12 mouse cellular contexts compared by ENCODE assay signal in the genomic region with DNA sequence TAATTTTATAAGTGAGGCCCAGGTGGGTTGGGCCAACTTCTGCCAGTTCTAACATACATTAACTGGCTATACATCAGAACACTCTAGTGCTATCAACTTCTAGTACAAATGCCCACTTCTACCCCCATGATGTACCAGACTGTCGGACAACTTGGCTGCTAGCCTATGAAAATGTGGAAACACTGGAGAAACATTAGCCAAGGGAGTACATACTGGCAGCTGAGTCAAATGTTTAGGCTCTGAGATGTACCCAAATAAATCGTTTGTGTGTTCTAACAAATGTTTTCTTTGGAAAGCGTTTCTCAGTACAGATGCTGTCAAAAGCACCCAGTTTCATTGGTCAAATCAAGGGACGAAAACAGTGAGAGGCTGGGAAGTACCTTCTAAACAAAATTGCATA.
"Had no signal": no experiment of that assay in that cellular context is flagged by ENCODE, and none has a peak within 500 bp of the region (broad histone marks: within the 10 kb centered on the region; RNA-seq: fewer than 3 reads in every experiment).

No protein-coding gene starts in this region.

- H3K36me3 ChIP-seq: intestine, embryonic 15.5 days; limb, embryonic 15.5 days; neural tube, embryonic 12.5 days had no signal

- H3K27me3 ChIP-seq: intestine, embryonic 15.5 days; limb, embryonic 15.5 days; neural tube, embryonic 12.5 days had no signal

- H3K4me2 ChIP-seq: intestine, embryonic 15.5 days; limb, embryonic 15.5 days; lung, embryonic 14.5 days; neural tube, embryonic 12.5 days had no signal

- H3K4me1 ChIP-seq: intestine, embryonic 15.5 days; limb, embryonic 15.5 days; neural tube, embryonic 12.5 days had no signal

- H3K9ac ChIP-seq: intestine, embryonic 15.5 days; limb, embryonic 15.5 days; lung, embryonic 14.5 days; neural tube, embryonic 12.5 days had no signal

- H3K27ac ChIP-seq: intestine, embryonic 15.5 days; limb, embryonic 15.5 days; neural tube, embryonic 12.5 days had no signal

- DNase-seq: kidney, adult 18-20 months; kidney, postnatal 25 days; layer of hippocampus, adult 9-11 months; layer of hippocampus, postnatal 36 days; lung, embryonic 14.5 days; lung, postnatal 36 days; midbrain, embryonic 14.5 days; thymus, adult 18-20 months; thymus, postnatal 14 days had no signal

- ATAC-seq: intestine, embryonic 15.5 days had no signal

- H3K9me3 ChIP-seq: intestine, embryonic 15.5 days; limb, embryonic 15.5 days; neural tube, embryonic 12.5 days had no signal

- H3K4me3 ChIP-seq: intestine, embryonic 15.5 days; limb, embryonic 15.5 days; neural tube, embryonic 12.5 days had no signal
